Mouse (Mus musculus) cerebellum, adult 8-10 months (tissue): ENCODE data around the gene BC048562.

Experiments
- DNase-seq: peaks from one replicate; pipeline ENCODE4 v3.0.0; 2022

BC048562 gene

GRCm38 (mm10) chr9:108436182-108436581, at the start of gene BC048562:
Gene BC048562, plus strand, starts transcription at chr9:108436482.
- no peak for DNase-seq

- DNase-seq: no peak
Observed at GRCm38 (mm10) chr9:108386816-108387215, 49.5 kb upstream of the BC048562 start.

- no peak for DNase-seq
Observed at GRCm38 (mm10) chr9:108388601-108389000, 47.7 kb upstream of the BC048562 start.

DNA sequence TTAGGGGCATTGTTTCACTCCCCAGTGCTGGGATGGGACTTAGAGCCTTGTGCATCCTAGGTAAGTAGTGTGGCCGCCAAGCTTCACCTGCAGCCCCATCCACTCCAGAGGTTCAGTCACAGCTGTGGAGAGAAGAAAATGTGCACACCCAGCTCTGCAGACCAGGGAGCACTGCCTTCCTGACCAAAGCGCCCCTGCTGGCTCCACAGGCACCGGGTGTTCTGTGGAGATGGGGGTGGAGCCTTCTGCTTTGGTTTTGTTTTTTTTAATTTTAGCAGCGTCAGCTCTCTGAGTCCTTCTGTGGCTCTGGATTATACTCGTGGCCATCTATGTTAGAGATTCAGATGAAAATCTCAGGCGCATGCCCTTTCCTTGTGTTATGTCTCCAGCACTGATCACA, 47.1 kb upstream of the BC048562 start:
- no peak for DNase-seq

GRCm38 (mm10) chr9:108392676-108393075, 43.6 kb upstream of the BC048562 start, which contains the start of gene 1700102P08Rik:
Gene 1700102P08Rik, plus strand, starts transcription at chr9:108392805.
- DNase-seq: no peak

GRCm38 (mm10) chr9:108394191-108394590, 42.1 kb upstream of the BC048562 start:
- no peak for DNase-seq

DNA sequence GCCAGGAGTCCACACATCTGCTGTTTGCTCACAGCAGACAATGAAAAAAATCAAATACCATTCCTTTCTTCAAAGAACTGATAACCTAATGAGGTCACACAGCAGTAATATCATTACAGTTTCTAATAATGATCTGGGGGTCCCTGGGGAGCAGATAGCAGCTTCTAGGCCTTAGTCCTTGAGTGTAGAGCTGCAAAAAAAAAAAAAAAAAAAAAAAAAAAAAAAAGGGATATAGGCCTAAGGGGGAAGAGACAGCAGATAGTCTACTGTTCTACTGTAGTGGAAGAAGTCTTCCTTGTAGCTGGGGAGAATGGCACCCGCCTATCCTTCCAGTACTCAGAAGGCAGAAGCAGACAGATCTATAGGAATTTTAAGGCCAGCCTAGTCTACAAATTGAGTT, 40.9 kb upstream of the BC048562 start:
- no peak for DNase-seq

DNA sequence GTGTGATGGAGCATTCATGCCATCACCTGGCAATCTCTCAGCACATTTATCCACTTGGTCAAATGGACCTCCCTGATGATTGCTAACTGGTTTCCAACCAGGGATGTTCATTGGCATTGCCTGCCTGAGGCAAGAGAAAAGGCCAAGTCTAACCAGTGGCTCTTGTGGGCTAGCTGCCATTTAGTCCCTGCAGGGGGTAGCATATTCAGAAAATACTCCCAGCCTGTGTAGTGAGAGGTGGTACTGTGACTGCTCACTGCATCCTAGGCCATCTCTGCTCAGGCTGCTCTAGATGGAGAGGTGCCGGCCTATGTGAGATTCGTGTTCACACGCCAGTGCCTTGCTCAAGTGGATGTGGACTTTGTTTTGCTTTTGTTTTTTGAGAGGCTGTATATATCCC, 38.0 kb upstream of the BC048562 start:
- peak; percentile 27 for DNase-seq

DNA sequence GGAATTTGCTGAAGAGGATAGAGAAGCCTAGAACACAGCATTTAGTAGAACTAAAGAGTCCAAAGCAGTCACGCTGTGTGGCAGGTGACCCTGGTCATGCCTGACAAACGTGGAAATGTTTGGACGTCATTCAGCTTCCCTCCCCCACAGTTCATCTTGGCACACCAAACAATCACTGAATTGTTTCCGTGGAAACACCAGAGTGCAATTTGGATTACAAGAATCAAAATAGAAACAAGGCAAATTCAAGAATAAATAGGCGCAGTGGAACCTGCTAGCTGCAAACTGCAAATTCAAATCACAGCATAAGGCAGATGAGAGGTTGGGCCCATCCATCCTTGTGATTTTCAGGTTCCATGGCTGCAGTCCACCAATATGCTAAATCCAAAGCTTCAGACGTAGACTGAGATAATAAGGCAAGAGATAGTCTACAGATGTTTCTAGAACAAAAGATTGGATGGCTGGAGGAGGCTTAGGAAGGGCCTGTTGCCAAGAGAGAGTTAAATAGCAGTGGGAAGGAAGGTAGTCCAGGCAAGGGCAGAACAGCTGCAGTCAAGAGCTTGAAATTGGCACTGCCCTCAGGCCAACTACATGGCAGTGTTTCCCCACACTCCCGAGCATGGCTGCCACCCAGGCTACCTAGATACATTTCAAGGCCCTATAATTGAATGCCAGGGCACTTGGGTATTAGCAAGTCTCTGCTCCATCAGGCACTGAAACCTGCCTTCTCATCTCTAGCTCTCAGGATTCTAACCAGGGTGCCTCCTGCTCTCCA, 34.9 kb upstream of the BC048562 start:
- DNase-seq: peak; percentile 20

GRCm38 (mm10) chr9:108403081-108403480, 33.2 kb upstream of the BC048562 start:
- no peak for DNase-seq

DNA sequence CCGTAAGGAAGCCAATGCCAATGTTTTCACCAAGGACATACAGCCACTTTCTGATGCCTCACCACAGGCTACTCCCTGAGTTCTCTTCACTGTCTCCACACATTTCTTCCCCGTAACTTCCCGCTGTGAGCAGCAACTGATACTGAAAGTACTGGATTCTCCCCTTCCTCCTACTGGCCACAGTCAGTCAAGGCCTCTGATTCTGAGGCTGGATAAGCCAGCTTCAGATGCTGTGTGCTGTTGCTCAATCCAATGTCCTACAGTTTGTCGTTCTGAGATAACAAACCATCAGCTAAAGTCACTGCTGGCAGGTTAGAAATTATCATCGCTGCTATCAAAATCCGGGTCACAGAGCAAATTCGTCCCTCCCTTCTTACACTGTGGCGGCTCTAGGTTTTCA, 31.8 kb upstream of the BC048562 start:
- no peak for DNase-seq

DNA sequence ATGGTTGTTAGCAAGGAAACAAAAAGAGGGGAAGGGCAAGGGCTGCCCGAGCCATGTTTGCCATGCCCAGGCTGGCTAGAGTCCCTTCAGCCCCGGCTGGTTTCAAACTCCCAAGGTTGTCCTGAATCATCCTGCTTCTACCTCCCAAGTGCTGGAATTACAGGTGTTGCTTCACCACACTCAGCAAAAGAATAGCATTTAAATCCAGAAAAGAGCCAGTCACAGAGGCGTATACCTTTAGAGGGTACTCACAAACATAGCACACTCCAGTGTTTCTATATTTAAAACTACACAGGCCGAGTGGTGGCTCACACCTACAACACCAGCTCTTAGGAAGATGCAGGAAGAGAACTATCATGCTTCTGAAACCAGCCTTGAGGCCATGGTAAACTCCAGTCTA, 26.7 kb upstream of the BC048562 start:
- no peak for DNase-seq

DNA sequence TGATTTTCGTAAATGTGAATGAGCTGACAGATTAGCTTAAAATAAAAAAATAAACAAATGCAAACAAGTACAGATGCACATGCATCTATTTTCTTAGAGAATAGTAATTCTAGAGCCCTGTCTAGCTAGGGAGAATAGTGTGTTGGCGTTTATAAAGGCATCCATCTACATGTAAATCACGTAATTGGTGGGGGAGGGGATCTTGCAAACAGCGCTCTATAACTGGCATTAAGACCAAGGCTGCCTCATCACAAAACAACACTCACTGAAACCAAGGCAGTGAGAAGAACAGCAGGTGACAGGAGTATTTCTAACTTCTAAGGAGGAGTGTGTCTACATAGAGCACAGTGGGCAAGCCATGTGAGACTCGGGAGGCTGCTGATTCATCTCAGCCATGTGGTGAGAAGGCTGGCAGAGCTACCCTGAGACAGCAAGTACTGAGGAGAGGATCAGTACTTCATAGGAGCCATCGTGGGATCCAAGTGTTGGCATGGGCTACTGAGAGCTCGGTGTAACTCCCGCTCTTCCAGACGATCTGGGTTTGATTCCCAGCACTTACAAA, 24.8 kb upstream of the BC048562 start:
- DNase-seq: no peak

- no peak for DNase-seq
Observed at GRCm38 (mm10) chr9:108412221-108412620, 24.1 kb upstream of the BC048562 start.

- DNase-seq: no peak
Observed at GRCm38 (mm10) chr9:108428384-108428783, 7.9 kb upstream of the BC048562 start, which contains the start of gene Ccdc36. Gene Ccdc36, minus strand, starts transcription at chr9:108428484.

GRCm38 (mm10) chr9:108431431-108432067, 4.7 kb upstream of the BC048562 start:
- no peak for DNase-seq

DNA sequence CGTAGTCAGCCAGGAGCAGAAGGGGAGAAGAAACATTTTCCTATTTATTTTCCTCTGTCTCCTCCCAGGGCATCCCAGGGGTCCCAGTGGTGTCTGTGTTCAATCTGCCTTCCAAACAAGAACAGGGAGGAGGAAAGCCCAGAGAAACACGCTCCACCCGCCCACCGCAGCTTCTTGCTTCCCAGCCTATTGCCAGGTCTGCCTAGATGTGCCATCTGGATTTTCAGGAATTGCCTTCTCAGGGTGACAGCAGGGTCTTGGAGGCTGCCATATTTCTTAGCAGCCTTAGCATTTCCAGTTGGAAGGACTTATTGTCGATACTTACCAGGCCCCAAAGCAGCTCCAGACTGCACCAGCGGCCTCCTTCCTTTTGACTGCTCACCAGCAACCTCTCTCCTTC, 2.9 kb downstream of the BC048562 start:
- DNase-seq: no peak

DNA sequence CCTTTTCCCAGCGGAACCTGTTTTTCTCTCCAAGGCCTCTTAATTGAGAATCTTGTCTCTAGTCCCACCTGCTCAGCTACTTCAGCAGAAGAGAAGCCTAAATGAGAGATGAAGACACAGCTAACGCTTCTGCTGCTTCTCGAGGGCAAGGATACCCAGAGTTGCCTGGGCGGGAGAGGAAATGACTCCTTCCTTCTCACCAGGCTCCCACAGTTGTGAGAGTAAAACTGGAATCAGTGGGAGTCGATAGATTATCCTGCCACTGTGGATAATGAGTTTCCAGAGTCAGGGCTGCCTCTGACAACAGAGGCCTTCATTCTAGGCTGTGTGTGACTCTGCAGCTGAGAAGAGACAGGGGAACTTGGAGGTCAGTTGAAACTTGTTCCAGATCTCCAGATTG, 4.2 kb downstream of the BC048562 start:
- DNase-seq: no peak

DNA sequence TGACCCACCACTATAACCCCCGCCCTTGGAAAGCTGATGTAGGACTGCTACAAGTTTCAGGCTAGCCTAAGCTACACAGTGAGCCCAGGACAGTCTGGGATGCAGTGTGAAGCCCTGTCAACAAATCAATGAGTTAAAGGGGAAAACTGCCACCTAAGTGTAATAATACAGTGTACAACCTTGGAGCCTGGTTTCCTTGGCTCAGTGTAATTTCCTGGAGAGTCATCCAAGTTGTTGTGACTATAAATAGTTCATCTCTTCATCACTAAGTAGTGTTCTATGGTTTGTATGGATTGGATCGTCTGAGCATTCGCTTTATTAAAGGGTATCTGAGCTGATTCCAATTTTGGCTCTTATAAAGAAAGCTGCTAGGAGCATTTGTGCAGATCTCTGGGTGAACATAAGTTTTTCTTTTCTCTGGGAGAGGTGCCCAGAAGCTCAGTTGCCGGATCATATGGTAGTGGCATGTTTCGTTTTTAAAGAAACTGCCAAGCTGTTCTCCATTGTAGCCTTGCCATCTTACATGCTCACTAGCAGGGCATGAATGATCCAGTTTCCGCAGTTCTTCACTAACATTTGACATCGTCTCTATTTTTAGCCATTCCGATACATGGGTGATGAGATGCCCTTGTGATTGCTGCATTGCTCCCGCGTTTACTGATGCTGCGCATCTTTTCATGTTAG, 5.1 kb downstream of the BC048562 start:
- no peak for DNase-seq

GRCm38 (mm10) chr9:108445125-108445524, 8.8 kb downstream of the BC048562 start:
- DNase-seq: no peak

GRCm38 (mm10) chr9:108449860-108450259, 13.6 kb downstream of the BC048562 start:
- DNase-seq: no peak

- no peak for DNase-seq
Observed at GRCm38 (mm10) chr9:108450292-108451169, 14.2 kb downstream of the BC048562 start.

- no peak for DNase-seq
Observed at GRCm38 (mm10) chr9:108451170-108451493, 14.8 kb downstream of the BC048562 start.
